Mouse (Mus musculus) midbrain, embryonic 10.5 days (tissue): ENCODE data around the gene Kdelr1. TPM values are rescaled to one million over a fixed set of nuclear protein-coding genes. Genes with fewer than 3 reads are reported as not detected.
A peak's percentile ranks its signal among the peaks of the same experiment; 100 is the strongest.

Source experiments
- DNase-seq: peaks from one replicate; pipeline ENCODE4 v3.0.0-alpha.2; 2017; ENCODE audit warnings: low spot score
- H3K27ac ChIP-seq: fragments of 300-500 bp; sonication (generic); replicated peaks from 2 replicates; pipeline ENCODE4 v1.5.1; 2016; ENCODE audit warnings: mild to moderate bottlenecking
- H3K27me3 ChIP-seq: fragments of 300-500 bp; sonication (generic); 2 replicates; pipeline ENCODE4 v1.6.1; 2016; ENCODE audit warnings: low read depth, mild to moderate bottlenecking; ENCODE audit not compliant: poor library complexity, severe bottlenecking
- H3K36me3 ChIP-seq: fragments of 300-500 bp; sonication (generic); 2 replicates; pipeline ENCODE4 v1.6.1; 2016; ENCODE audit warnings: mild to moderate bottlenecking, moderate library complexity
- H3K4me1 ChIP-seq: fragments of 300-500 bp; sonication (generic); 2 replicates; pipeline ENCODE4 v1.6.1; 2016
- H3K4me3 ChIP-seq: fragments of 300-500 bp; sonication (generic); 2 replicates; pipeline ENCODE4 v1.5.1; 2016; ENCODE audit warnings: mild to moderate bottlenecking, moderate library complexity
- H3K9me3 ChIP-seq: fragments of 300-500 bp; sonication (generic); replicated peaks from 2 replicates; pipeline ENCODE4 v1.6.1; 2016; ENCODE audit warnings: mild to moderate bottlenecking
- WGBS: fragments of 180-500 bp; shearing (Covaris S2); methylation state at CpG from one replicate; pipeline ENCODE4 v1.1.7; 2016; 5-methylcytosine and 5-hydroxymethylcytosine counted together
- polyA plus RNA-seq: library from polyadenylated mRNA; unstranded; fragments of >200 nt; fragmentation: Nextera tagmentation; extraction: Ambion mirVana; gene quantifications from 2 replicates; pipeline ENCODE4 v1.2.1, GENCODE M21; 2016

The Kdelr1 gene
- 36.1 and 39.0 TPM in 2 replicates for polyA plus RNA-seq

DNA sequence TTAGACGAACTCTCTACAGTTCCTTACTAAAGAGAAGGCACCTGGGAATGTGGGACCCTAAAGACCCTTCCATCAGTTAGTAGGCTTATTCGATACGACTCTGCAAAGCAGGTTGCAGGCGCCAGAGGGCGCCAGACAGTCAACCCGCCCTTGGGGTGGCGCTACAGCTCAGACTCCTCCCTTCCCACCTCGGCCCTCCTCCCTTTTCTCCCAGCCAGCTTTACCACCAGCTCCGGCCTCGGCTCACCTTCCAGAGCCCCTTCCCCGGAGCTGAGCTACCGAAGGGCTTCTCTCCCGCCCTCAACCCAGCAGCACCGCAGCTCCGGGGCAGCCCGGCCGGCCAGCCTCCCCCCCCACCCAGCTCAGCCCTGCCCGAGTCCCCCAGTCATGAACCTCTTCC is at the start of gene Kdelr1:
Gene Kdelr1 (plus strand): TSS at position 149 of the 400 bp plus-strand sequence.
- peak within 1 kb of the TSS; percentile 93 for H3K27ac ChIP-seq
- DNase-seq = peak; percentile 89
- H3K27me3 ChIP-seq = peaks cover 48% of the 10 kb centered on the region
- no peaks in the 10 kb centered on the region for H3K9me3 ChIP-seq
- under 1% methylated on average over 18 of the region's 18 CpGs for WGBS
- H3K4me1 ChIP-seq = peaks cover 55% of the 10 kb centered on the region
- H3K36me3 ChIP-seq = peaks cover 37% of the 10 kb centered on the region
- peak within 1 kb of the TSS; percentile 70 for H3K4me3 ChIP-seq

DNA sequence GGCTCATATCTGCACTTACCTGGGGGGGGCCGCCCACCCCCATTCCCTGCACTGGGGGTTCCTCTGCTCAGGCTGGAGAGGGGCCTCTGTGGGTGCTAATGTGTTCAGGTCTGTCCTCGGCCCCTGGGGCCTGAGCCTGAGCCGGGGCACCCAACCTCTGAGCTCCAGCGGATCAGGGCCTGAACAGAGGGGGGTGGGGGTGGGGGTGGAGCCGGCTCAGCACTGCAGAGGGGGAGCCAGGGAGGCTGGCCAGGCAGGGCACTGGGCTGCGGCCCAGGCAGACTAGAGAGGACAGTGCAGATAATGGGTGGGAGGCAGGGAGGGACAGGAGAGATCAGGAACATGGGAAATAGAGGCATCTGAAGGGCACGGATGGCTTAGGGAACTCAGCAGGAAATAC is 48.0 kb upstream of the Kdelr1 start, which contains the start of gene Kcnj14:
Gene Kcnj14 (minus strand): TSS at position 185 of the 400 bp plus-strand sequence.
- 69% methylated on average over 7 of the region's 7 CpGs for WGBS
- peaks cover 78% of the 10 kb centered on the region for H3K36me3 ChIP-seq
- DNase-seq = no peak
- H3K4me1 ChIP-seq = peaks cover 12% of the 10 kb centered on the region
- H3K27ac ChIP-seq = no peak within 1 kb of the TSS
- H3K4me3 ChIP-seq = no peak within 1 kb of the TSS
- H3K9me3 ChIP-seq = no peaks in the 10 kb centered on the region
- H3K27me3 ChIP-seq = peaks cover 22% of the 10 kb centered on the region

DNA sequence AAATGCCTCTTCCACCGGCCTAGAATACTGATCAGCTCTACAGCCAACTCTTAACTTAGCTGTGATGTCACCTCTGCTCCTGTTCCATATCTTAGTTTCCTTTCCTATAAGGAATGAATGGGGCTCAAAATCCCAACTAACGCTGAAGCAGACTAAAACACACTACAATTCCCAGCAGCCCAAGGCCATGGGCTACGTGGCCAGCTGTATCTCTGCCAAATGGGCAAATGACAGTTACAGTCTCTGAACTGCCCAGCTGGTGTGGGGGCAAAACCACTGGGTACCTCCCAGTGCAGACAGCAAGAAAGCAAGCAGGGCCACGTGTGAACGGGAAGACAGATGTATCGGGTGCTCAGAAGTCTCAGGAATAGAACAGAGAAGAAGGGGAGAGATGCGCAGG is 45.9 kb upstream of the Kdelr1 start:
- 94% methylated on average over 7 of the region's 7 CpGs for WGBS
- no peak for DNase-seq
- Histone ChIP-seq H3K27me3 (peaks cover 9% of the 10 kb centered on the region), H3K4me3 (no peak overlapping the region), H3K27ac (no peak overlapping the region), H3K36me3 (peaks cover 80% of the 10 kb centered on the region), H3K4me1 (peaks cover 23% of the 10 kb centered on the region), H3K9me3 (no peaks in the 10 kb centered on the region)

DNA sequence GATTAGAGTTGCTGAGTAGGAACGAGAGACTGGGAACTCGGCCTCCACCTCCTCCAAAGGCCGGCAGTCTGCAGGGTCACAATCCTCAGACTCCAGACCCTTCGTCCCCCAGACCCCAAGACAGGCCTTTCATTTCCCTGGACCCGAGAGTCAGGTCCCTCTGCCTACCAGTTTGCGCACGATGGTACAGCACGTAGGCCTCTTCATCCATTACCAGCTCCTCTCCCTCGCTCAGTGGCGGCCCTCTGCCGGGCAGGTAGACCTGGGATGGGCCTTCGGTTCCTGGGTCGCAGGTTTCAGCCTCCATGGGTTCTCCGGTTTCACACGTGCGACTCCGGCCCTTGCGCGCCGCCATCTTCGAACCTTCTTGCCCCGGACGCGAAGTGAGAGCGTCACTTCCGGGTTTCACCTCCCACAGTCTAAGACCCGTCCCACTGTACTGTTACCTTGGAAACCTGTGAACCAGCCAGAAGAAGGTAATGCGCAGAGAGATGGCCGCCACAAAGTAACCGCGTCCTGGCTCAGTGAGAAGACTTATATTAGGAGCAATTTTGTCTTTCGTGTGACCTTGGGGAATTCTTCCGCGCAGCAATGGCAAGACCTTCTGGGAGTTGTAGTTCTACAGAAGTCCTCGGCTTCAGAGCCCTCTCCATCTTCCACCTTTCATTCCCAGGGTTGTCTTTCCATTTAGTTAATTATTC is 42.0 kb upstream of the Kdelr1 start, which contains the start of gene Grwd1:
Gene Grwd1 (minus strand): TSS at position 518 of the 701 bp plus-strand sequence.
- H3K36me3 ChIP-seq = peaks cover 43% of the 10 kb centered on the region
- peaks cover 47% of the 10 kb centered on the region for H3K27me3 ChIP-seq
- H3K4me1 ChIP-seq = peaks cover 44% of the 10 kb centered on the region
- peak within 1 kb of the TSS; percentile 89 for H3K4me3 ChIP-seq
- WGBS = under 1% methylated on average over 35 of the region's 35 CpGs
- H3K27ac ChIP-seq = peak within 1 kb of the TSS; percentile 83
- DNase-seq = peak; percentile 89
- H3K9me3 ChIP-seq = no peaks in the 10 kb centered on the region

DNA sequence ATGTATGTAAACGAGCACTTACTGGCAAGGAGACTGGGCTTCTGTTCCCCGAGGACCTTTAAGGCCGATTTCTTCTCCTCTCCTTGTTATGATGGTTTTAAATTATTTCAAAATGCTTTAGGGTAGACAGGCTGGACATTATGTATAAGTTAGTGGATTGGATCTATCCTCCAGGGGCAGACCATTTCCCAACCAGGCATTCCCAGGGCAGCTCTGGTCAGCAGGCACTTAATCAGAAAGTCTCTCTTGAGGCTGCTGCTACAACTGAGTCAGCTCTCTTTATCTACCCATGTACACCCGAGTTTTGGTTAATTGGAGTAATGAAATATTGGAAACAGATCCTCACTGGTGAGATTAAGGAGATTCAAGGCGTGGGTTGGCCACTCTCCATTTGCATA is 41.4 kb upstream of the Kdelr1 start:
- DNase-seq = no peak
- H3K4me1 ChIP-seq = peaks cover 44% of the 10 kb centered on the region
- H3K4me3 ChIP-seq = peak overlapping the region; percentile 89
- WGBS = 24% methylated on average over 5 of the region's 5 CpGs
- H3K27ac ChIP-seq = peak overlapping the region; percentile 83
- no peaks in the 10 kb centered on the region for H3K9me3 ChIP-seq
- H3K36me3 ChIP-seq = peaks cover 37% of the 10 kb centered on the region
- H3K27me3 ChIP-seq = peaks cover 52% of the 10 kb centered on the region

DNA sequence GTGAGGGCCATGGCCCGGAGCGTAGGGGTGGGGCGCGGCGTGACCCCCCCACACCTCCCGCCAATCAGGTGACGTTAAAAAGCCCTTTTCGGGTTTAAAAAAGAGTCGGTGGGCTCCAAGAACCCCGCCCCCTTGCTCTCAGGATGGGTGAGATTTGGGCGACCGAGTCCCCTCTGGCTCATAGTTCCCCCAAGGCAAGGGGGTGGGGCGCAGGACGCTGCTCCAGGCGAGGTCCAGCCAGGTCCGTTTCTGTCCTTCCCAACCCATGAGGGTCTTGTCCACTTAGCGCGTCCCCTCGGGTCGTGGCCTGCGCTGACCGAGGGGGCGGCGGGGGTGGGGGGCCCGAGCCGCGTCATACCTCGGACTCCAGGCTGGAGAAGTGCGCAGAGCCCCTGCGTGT is 40.1 kb upstream of the Kdelr1 start:
- H3K27ac ChIP-seq = no peak overlapping the region; the same call in 1 of the 2 replicates
- H3K27me3 ChIP-seq = peaks cover 66% of the 10 kb centered on the region
- peaks cover 24% of the 10 kb centered on the region for H3K36me3 ChIP-seq
- no peak for DNase-seq
- peak overlapping the region; percentile 47 for H3K4me3 ChIP-seq
- 9% methylated on average over 30 of the region's 30 CpGs for WGBS
- H3K4me1 ChIP-seq = peaks cover 44% of the 10 kb centered on the region
- no peaks in the 10 kb centered on the region for H3K9me3 ChIP-seq

DNA sequence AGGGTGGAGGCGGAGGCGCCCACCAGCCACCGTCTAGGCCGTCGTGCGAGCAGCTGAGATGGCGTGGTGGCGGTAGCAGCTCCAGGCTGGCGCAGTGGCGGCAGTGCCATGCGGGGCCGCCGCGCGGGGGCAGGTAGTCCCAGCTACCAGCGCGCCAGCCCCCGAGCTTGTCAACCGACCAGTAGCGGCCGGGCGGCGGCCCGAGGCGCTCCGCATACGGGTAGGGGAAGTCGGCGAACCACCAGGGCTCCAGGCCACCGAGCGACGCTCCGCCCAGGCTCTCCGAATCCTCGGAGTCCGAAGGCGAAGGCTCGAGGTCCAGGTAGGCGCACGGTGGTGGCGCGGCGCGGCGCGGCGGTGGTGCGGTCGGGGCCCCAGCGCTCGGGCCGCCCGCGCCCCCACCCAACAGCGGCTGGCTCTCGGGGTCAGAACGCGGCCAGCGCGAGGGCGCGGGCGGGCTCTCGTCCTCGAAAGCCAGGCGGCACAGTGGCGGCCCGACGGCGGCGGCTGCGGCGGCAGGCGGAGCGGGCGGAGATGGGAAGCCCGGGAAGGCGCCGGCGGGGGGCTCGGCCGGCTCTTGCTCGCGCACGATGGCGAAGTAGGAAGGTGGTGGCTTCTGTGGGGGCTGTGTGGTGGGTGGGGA is 39.3 kb upstream of the Kdelr1 start:
- peaks cover 16% of the 10 kb centered on the region for H3K36me3 ChIP-seq
- peaks cover 44% of the 10 kb centered on the region for H3K4me1 ChIP-seq
- no peaks in the 10 kb centered on the region for H3K9me3 ChIP-seq
- peak; percentile 36 for DNase-seq
- peak overlapping the region; percentile 47 for H3K4me3 ChIP-seq
- H3K27ac ChIP-seq = peak overlapping the region; percentile 42; the same call in 1 of the 2 replicates
- WGBS = 1% methylated on average over 86 of the region's 86 CpGs
- peaks cover 71% of the 10 kb centered on the region for H3K27me3 ChIP-seq

DNA sequence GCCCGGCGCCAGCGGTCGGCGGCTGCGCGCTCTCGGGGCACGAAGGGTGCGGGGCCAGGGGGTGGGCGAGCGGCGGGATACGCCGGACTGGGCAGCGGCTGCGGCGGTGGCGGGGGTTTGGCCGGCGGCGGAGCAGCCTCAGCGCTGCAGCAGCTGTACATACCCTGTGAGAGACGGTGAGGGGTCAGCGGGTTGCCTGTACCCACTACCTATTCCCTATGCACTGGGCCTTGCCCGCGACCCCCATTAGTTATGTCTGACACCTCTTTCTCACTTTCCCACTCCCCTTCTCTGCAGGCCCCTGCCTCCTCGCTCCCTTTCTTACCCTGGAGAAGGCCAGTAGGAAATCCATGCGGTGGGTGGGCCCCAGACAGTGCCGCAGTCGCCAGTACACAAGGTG is 38.6 kb upstream of the Kdelr1 start:
- 3% methylated on average over 28 of the region's 31 CpGs for WGBS
- H3K9me3 ChIP-seq = no peaks in the 10 kb centered on the region
- peak overlapping the region; percentile 47 for H3K4me3 ChIP-seq
- H3K4me1 ChIP-seq = peaks cover 43% of the 10 kb centered on the region
- peaks cover 9% of the 10 kb centered on the region for H3K36me3 ChIP-seq
- DNase-seq = no peak
- peaks cover 71% of the 10 kb centered on the region for H3K27me3 ChIP-seq
- H3K27ac ChIP-seq = 0 out of 2 replicates have a peak overlapping the region, but pooled peaks have one; percentile 42

DNA sequence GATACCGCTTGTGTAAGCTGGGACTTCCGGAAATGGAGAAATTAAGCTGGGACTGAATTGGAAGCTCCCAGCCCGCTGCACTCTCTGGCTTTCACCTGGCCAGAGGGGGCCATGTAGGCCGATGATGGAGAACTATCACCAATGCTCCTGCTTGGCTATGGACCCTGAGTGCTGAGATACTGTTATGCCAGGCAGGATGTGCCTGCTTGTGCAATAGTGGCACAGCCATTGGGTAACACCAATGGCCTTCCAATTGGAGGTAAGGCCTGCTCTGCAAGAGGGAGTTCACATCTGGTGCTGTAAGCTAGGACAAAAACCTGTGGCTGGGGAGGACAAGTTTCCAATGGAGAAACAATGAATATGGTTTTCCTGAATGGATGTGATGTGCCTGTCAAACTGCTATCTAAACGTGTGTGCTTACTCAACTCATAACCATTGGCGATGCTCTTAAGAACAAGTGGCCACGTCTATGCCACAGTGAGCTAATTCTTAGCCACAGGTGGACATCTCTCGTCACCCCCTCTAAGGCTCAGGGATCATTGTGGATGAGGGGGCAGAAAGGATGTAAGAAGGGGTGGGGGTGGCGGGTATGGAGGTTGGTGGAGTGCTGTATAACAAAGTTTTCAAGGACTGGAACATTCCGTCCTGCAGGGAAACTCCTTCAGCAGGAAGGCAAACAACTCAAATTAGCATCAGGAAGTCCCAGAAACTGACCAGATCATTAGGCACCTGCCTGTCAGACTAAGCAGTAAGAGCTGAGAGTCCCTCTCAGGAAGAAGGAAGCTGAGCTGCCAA is 29.4 kb upstream of the Kdelr1 start:
- Histone ChIP-seq H3K9me3 (no peaks in the 10 kb centered on the region), H3K4me3 (no peak overlapping the region), H3K4me1 (peaks cover 4% of the 10 kb centered on the region), H3K36me3 (no peaks in the 10 kb centered on the region), H3K27me3 (peaks cover 12% of the 10 kb centered on the region; the same call in 1 of the 2 replicates), H3K27ac (no peak overlapping the region)
- WGBS = 86% methylated on average over 10 of the region's 10 CpGs
- DNase-seq = no peak

DNA sequence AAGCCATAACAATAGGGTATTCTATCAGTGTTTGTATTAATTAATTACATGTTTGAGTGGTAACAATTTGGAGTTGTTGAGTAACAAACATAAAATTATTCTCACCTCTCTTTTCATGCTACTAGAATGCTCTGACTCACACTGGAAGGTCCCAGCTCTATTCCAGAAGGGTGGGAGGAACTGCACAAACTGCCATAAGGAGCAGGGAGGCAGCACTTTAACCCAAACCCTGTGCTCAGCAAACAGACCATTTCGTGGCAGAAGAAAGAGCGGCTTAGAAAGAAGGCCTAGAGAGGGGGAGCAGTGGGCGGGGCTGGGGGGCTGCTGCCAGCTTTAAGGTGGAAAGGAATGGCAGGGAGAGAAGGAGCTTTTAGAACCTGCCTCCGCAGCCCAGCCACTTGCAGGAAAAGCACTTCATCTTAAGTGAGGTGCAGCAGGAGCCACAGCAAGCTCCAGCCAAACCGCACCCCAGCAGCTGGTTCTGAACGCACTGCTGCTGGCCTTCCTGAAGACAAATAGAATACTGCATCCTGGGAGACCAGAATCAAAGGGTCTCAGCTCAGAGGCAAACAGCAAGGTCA is 24.0 kb upstream of the Kdelr1 start:
- Histone ChIP-seq H3K36me3 (no peaks in the 10 kb centered on the region), H3K27me3 (peaks cover 17% of the 10 kb centered on the region), H3K4me3 (peak overlapping the region; percentile 29), H3K4me1 (peaks cover 17% of the 10 kb centered on the region), H3K9me3 (no peaks in the 10 kb centered on the region), H3K27ac (peak overlapping the region; percentile 78)
- WGBS = 5% methylated on average over 6 of the region's 6 CpGs
- DNase-seq = no peak

DNA sequence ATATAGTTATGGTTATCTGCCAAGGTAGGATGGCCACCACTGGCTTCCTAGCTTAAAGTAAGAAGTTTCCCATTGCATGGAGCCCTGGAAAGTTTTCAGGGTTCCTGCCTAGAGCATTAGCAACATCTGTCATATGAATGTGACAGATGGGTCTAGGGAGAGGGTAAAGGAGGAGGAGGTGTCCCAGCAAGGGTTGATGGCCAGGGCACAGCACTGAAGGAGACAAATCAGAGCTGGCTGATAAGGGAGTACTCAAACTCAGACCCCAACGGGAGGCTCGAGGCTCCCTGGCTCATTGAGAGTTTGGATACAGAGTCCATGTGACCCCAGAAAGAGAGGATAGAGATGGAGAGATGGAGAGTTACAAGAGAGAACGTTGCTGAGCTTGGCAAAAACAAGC is 21.9 kb upstream of the Kdelr1 start:
- Histone ChIP-seq H3K4me1 (peaks cover 17% of the 10 kb centered on the region), H3K36me3 (no peaks in the 10 kb centered on the region), H3K9me3 (no peaks in the 10 kb centered on the region), H3K27me3 (peaks cover 36% of the 10 kb centered on the region), H3K4me3 (no peak overlapping the region), H3K27ac (no peak overlapping the region)
- 75% methylated on average over 3 of the region's 3 CpGs for WGBS
- no peak for DNase-seq

DNA sequence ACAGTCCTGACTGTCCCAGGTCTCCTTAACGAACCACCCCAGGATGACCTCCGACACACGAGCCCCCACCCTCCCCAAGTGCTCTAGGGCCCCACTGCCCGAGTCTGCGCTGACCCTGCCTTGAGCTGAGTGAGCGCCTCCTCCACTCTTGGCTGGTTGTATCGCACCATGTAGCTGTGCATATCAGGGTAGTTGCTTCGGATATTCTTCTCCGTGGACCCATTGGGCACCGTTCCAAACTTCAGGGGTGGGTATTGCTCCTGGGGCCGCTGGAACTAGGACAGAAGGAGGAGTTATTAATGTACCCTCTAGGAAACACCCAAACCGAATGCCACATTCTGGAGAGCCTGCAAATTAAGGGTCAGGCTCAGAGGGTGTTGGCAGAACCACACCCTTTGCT is 19.5 kb upstream of the Kdelr1 start:
- Histone ChIP-seq H3K27ac (no peak overlapping the region), H3K9me3 (no peaks in the 10 kb centered on the region), H3K36me3 (no peaks in the 10 kb centered on the region), H3K4me3 (no peak overlapping the region), H3K27me3 (peaks cover 56% of the 10 kb centered on the region), H3K4me1 (peaks cover 30% of the 10 kb centered on the region)
- DNase-seq = no peak
- WGBS = 89% methylated on average over 12 of the region's 12 CpGs
